Mouse (Mus musculus) ES-Bruce4 (cell line): ENCODE data around the gene Trim28.

Experiments
- CTCF ChIP-seq: IDR thresholded peaks from one replicate; pipeline ENCODE4 v1.8.1; 2011; ENCODE audit warnings: low read depth, low read length
- EP300 ChIP-seq: IDR thresholded peaks from 2 replicates; pipeline ENCODE4 v1.6.1; 2011; ENCODE audit warnings: low read depth, low read length; ENCODE audit not compliant: insufficient read depth
- POLR2A ChIP-seq: IDR thresholded peaks from one replicate; pipeline ENCODE4 v1.8.1; 2011; ENCODE audit warnings: low read length; ENCODE audit not compliant: insufficient read depth

GRCm38 (mm10) chr7:12986906-12987305 is 12.0 kb upstream of the Trim28 start:
- TF ChIP-seq POLR2A: no peak
- no peak for TF ChIP-seq CTCF
- no peak for TF ChIP-seq EP300
